Mouse (Mus musculus): ENCODE data around the gene Smg8. TPM values are rescaled to one million over a fixed set of nuclear protein-coding genes. Genes with fewer than 3 reads are reported as not detected.

Smg8 gene
- polyA plus RNA-seq (2014; fragmentation: Nextera tagmentation; extraction: Ambion mirVana): 12.9 and 14.0 TPM in 2 replicates

- peaks cover 59% of the 10 kb centered on the region for H3K36me3 ChIP-seq (ENCODE audit: control insufficient read depth, insufficient read depth, low read length)
- peak within 1 kb of the TSS; percentile 95 for H3K4me2 ChIP-seq (ENCODE audit: low read length)
- peak within 1 kb of the TSS; percentile 61 to 67; a peak in 3 of 4 replicates for H3K27ac ChIP-seq (replicated peaks in 1 of 2; ENCODE audit: control insufficient read depth in 1 of 2, insufficient read depth in 1 of 2, low read depth in 2 of 2, low read length in 2 of 2)
- under 1% methylated on average over 43 of the region's 43 CpGs for WGBS
- peaks cover 10 to 19% of the 10 kb centered on the region in 2 experiments for H3K4me1 ChIP-seq (ENCODE audit: control insufficient read depth in 2 of 2, insufficient read depth in 2 of 2, low read length in 2 of 2)
- ATAC-seq (ENCODE audit: insufficient number of reproducible peaks, insufficient read depth, low FRiP score, low read depth): peak; percentile 61; the same call in 1 of the 2 replicates
- peak within 1 kb of the TSS; percentile 66 to 86 for H3K4me3 ChIP-seq (ENCODE audit: control insufficient read depth in 1 of 2, insufficient read depth in 1 of 2, low read depth in 1 of 2, low read length in 2 of 2)
- peak within 1 kb of the TSS; percentile 92 for H3K9ac ChIP-seq (ENCODE audit: low read length)
- H3K27me3 ChIP-seq (ENCODE audit: control insufficient read depth, insufficient read depth, low read length): no peaks in the 10 kb centered on the region
- H3K9me3 ChIP-seq (ENCODE audit: control insufficient read depth, low read length): no peaks in the 10 kb centered on the region
These were observed at the start of gene Smg8 for GRCm38 (mm10) chr11:87086290-87086984. Smg8 (minus strand) TSS chr11:87086774.

DNA sequence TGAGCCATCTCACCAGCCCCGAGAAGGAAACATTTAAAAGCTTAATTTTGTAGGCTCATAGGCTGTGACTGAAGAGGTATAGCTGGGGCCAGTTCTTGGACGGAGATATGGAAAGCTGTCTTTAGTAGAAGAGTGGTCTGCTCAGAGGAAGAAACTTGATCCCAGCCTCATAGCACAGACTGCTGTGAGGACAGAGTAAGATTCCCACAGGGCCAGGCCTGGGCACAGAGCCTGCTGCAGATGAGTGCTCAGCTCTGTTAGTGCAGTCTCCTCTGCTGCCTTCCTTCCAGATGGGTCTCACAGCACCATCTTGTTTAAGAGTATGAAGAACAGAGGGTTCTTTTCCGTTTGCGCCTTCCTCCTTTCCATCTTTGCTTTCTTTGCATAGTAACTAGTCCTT lies 49.7 kb upstream of the Smg8 start:
- Histone ChIP-seq H3K9me3 (ENCODE audit: control insufficient read depth, low read length) (no peaks in the 10 kb centered on the region), H3K4me3 (ENCODE audit: control insufficient read depth in 1 of 2, insufficient read depth in 1 of 2, low read depth in 1 of 2, low read length in 2 of 2) (no peak overlapping the region), H3K4me1 (ENCODE audit: control insufficient read depth in 2 of 2, insufficient read depth in 2 of 2, low read length in 2 of 2) (no peaks in the 10 kb centered on the region), H3K27me3 (ENCODE audit: control insufficient read depth, insufficient read depth, low read length) (no peaks in the 10 kb centered on the region), H3K27ac (replicated peaks in 1 of 2; ENCODE audit: control insufficient read depth in 1 of 2, insufficient read depth in 1 of 2, low read depth in 2 of 2, low read length in 2 of 2) (no peak overlapping the region), H3K36me3 (ENCODE audit: control insufficient read depth, insufficient read depth, low read length) (peaks cover 39% of the 10 kb centered on the region), H3K9ac (ENCODE audit: low read length) (no peak overlapping the region), H3K4me2 (ENCODE audit: low read length) (no peak overlapping the region)
- ATAC-seq (ENCODE audit: insufficient number of reproducible peaks, insufficient read depth, low FRiP score, low read depth): no peak
- 87% methylated on average over 4 of the region's 4 CpGs for WGBS

DNA sequence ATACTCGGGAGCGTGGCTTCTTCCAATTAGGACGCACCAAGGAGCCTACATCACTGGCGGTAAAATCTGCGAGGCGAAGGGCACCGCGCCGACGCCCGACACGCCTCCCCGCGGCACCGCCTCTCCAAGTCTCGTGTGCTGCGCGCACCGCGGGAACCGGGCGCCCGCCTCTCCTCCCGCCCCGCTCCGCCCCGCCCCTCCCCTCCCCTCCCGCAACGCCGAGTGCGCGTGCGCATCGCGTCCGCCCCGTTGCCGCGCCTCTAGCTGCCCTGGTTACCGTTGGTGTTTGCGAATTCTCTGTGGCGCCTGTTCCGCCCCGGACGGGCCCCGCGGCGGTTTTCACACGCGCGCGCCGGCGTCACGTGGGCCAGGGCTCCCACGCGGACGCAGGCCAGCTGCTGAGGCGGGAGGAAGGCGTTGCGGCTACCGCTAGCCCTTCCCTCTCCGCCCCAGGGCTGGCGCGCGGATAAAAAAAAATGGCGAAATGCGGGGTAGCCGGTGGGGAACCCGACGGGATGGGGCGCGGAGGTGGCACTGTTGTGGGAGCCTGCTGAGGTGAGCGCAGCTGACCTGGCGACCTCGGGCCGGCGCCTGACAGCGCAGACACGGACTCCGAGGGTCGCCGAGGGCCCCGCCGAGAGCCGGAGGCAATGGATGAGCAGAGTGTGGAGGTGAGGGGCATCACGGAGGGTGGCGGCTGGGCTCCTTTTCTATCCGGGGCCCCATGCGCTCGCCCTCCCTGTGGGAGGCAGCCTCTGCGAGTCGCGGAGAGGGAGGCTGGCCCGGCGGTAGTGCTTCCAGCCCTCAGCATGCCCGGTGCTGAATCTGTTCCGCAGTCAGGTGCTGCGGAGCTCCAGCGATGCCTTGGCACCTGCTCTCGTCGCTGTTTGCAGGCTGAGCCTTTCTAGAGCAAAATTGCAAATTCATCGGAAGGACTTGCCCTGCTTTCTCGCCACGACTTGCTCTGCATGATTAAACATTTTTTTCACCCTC lies 40.5 kb upstream of the Smg8 start, which contains the start of gene Trim37:
Trim37 (plus strand) TSS at position 254 of the 993 bp plus-strand sequence.
- H3K4me1 ChIP-seq (ENCODE audit: control insufficient read depth in 2 of 2, insufficient read depth in 2 of 2, low read length in 2 of 2): peaks cover 4 to 11% of the 10 kb centered on the region in 2 experiments; a peak in 1 of 4 replicates
- peak; percentile 89 for ATAC-seq (ENCODE audit: insufficient number of reproducible peaks, insufficient read depth, low FRiP score, low read depth)
- H3K27ac ChIP-seq (replicated peaks in 1 of 2; ENCODE audit: control insufficient read depth in 1 of 2, insufficient read depth in 1 of 2, low read depth in 2 of 2, low read length in 2 of 2): peak within 1 kb of the TSS; percentile 86 to 87
- H3K4me2 ChIP-seq (ENCODE audit: low read length): peak within 1 kb of the TSS; percentile 79
- peak within 1 kb of the TSS; percentile 91 to 96 for H3K4me3 ChIP-seq (ENCODE audit: control insufficient read depth in 1 of 2, insufficient read depth in 1 of 2, low read depth in 1 of 2, low read length in 2 of 2)
- peaks cover 45% of the 10 kb centered on the region for H3K36me3 ChIP-seq (ENCODE audit: control insufficient read depth, insufficient read depth, low read length)
- WGBS: under 1% methylated on average over 99 of the region's 105 CpGs
- H3K9ac ChIP-seq (ENCODE audit: low read length): peak within 1 kb of the TSS; percentile 89
- H3K9me3 ChIP-seq (ENCODE audit: control insufficient read depth, low read length): no peaks in the 10 kb centered on the region
- H3K27me3 ChIP-seq (ENCODE audit: control insufficient read depth, insufficient read depth, low read length): no peaks in the 10 kb centered on the region

- Histone ChIP-seq H3K4me2 (ENCODE audit: low read length) (peak overlapping the region; percentile 79), H3K27me3 (ENCODE audit: control insufficient read depth, insufficient read depth, low read length) (no peaks in the 10 kb centered on the region), H3K27ac (replicated peaks in 1 of 2; ENCODE audit: control insufficient read depth in 1 of 2, insufficient read depth in 1 of 2, low read depth in 2 of 2, low read length in 2 of 2) (peak overlapping the region; percentile 86 to 87), H3K4me1 (ENCODE audit: control insufficient read depth in 2 of 2, insufficient read depth in 2 of 2, low read length in 2 of 2) (peaks cover 4 to 11% of the 10 kb centered on the region in 2 experiments; a peak in 1 of 4 replicates), H3K36me3 (ENCODE audit: control insufficient read depth, insufficient read depth, low read length) (peaks cover 52% of the 10 kb centered on the region), H3K9me3 (ENCODE audit: control insufficient read depth, low read length) (no peaks in the 10 kb centered on the region), H3K9ac (ENCODE audit: low read length) (peak overlapping the region; percentile 89), H3K4me3 (ENCODE audit: control insufficient read depth in 1 of 2, insufficient read depth in 1 of 2, low read depth in 1 of 2, low read length in 2 of 2) (peak overlapping the region; percentile 91 to 96)
- 1% methylated on average over 12 of the region's 12 CpGs for WGBS
- ATAC-seq (ENCODE audit: insufficient number of reproducible peaks, insufficient read depth, low FRiP score, low read depth): no peak
These were observed 39.8 kb upstream of the Smg8 start for GRCm38 (mm10) chr11:87126281-87126823.

DNA sequence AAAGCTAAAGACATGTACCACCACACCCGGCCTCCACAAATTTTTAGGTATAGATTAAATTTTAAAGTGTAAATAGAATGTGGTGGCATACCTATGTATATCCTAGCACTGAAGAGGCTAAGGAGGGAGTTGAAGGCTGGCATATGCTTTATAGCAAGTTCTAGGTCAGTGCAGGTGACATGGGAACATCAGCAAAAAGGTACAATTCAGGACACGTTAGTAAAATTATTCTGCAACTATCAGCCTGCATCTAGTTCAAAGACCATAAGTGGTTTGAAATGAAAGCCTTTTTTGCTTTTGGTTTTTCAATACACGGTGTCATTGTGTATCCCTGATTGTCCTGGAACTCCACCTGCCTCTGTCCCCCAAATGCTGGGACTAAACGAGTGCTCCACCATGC lies 39.0 kb upstream of the Smg8 start:
- Histone ChIP-seq H3K4me3 (ENCODE audit: control insufficient read depth in 1 of 2, insufficient read depth in 1 of 2, low read depth in 1 of 2, low read length in 2 of 2) (no peak overlapping the region), H3K27ac (replicated peaks in 1 of 2; ENCODE audit: control insufficient read depth in 1 of 2, insufficient read depth in 1 of 2, low read depth in 2 of 2, low read length in 2 of 2) (no peak overlapping the region), H3K36me3 (ENCODE audit: control insufficient read depth, insufficient read depth, low read length) (peaks cover 53% of the 10 kb centered on the region), H3K4me1 (ENCODE audit: control insufficient read depth in 2 of 2, insufficient read depth in 2 of 2, low read length in 2 of 2) (peaks cover 4 to 11% of the 10 kb centered on the region in 2 experiments; a peak in 1 of 4 replicates), H3K27me3 (ENCODE audit: control insufficient read depth, insufficient read depth, low read length) (no peaks in the 10 kb centered on the region), H3K9ac (ENCODE audit: low read length) (no peak overlapping the region), H3K9me3 (ENCODE audit: control insufficient read depth, low read length) (no peaks in the 10 kb centered on the region), H3K4me2 (ENCODE audit: low read length) (peak overlapping the region; percentile 79)
- no peak for ATAC-seq (ENCODE audit: insufficient number of reproducible peaks, insufficient read depth, low FRiP score, low read depth)
- 53% methylated on average over 4 of the region's 4 CpGs for WGBS

DNA sequence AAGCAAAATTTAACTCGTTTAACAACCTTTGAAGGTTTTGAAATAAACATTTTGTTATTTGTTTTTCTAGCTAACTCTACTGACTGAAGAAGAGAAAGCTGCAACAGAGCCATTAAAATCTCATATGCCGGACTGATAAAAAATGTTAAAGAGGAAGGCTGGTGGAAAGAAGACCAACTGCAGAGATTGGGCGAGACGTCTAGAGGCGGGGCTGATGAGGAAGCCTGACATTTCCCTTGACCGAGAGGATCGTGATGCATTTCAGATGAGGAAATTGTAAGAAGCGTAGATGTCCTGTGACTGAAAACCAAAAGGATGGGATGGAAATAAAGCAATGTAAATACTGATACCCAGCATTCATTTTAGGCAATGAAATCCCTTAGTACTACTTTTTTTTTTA lies 35.3 kb upstream of the Smg8 start:
- ATAC-seq (ENCODE audit: insufficient number of reproducible peaks, insufficient read depth, low FRiP score, low read depth): no peak
- Histone ChIP-seq H3K27me3 (ENCODE audit: control insufficient read depth, insufficient read depth, low read length) (no peaks in the 10 kb centered on the region), H3K4me1 (ENCODE audit: control insufficient read depth in 2 of 2, insufficient read depth in 2 of 2, low read length in 2 of 2) (peaks cover 2 to 5% of the 10 kb centered on the region in 2 experiments; a peak in 1 of 4 replicates), H3K27ac (replicated peaks in 1 of 2; ENCODE audit: control insufficient read depth in 1 of 2, insufficient read depth in 1 of 2, low read depth in 2 of 2, low read length in 2 of 2) (no peak overlapping the region), H3K9ac (ENCODE audit: low read length) (no peak overlapping the region), H3K4me3 (ENCODE audit: control insufficient read depth in 1 of 2, insufficient read depth in 1 of 2, low read depth in 1 of 2, low read length in 2 of 2) (no peak overlapping the region), H3K4me2 (ENCODE audit: low read length) (no peak overlapping the region), H3K36me3 (ENCODE audit: control insufficient read depth, insufficient read depth, low read length) (peaks cover 81% of the 10 kb centered on the region), H3K9me3 (ENCODE audit: control insufficient read depth, low read length) (no peaks in the 10 kb centered on the region)
- 82% methylated on average over 8 of the region's 8 CpGs for WGBS

Measured in heart, embryonic 14.5 days (tissue).